Mouse (Mus musculus) layer of hippocampus, adult 2 months (tissue): ENCODE measurements around the gene Tmem138. TPM values are rescaled to one million over a fixed set of nuclear protein-coding genes. Genes with fewer than 3 reads are reported as not detected.

Source experiments
- DNase-seq, 2 experiments: peaks; one replicate each; pipeline ENCODE4 v3.0.0; 2022; ENCODE audit warnings: low spot score in 2 of 2
- H3K27ac ChIP-seq: fragments of 200-600 bp; 2 replicates; pipeline ENCODE4 v1.8.1; 2022
- H3K4me3 ChIP-seq: fragments of 200-600 bp; 2 replicates; pipeline ENCODE4 v1.8.1; 2022; ENCODE audit warnings: mild to moderate bottlenecking
- CTCF ChIP-seq: fragments of 200-600 bp; conservative IDR thresholded peaks from 2 replicates; pipeline ENCODE4 v1.8.1; 2022; ENCODE audit warnings: antibody characterized with exemption, mild to moderate bottlenecking, moderate library complexity
- long read RNA-seq, 2 experiments: library from polyadenylated mRNA; stranded (forward); transcript quantifications; one replicate each; pipeline ENCODE4 v2.0.0; 2021; ENCODE audit warnings: borderline mapping rate in 2 of 2
- total RNA-seq, 2 experiments: library from RNA; stranded (reverse); gene quantifications; 2 replicates each; pipeline ENCODE4 v1.2.3; 2021

Tmem138 gene
- total RNA-seq, result 10 to 100 TPM; 12.2 to 12.8 TPM
- long read RNA-seq, experiment 1, partial matches to known transcripts, result 1 of 3 reads
- long read RNA-seq, experiment 1, other reads (novel, unspliced or antisense), result 2 of 3 reads
- long read RNA-seq, experiment 2, partial matches to known transcripts, result 1 of 7 reads
- long read RNA-seq, experiment 2, other reads (novel, unspliced or antisense), result 0 of 7 reads

DNA sequence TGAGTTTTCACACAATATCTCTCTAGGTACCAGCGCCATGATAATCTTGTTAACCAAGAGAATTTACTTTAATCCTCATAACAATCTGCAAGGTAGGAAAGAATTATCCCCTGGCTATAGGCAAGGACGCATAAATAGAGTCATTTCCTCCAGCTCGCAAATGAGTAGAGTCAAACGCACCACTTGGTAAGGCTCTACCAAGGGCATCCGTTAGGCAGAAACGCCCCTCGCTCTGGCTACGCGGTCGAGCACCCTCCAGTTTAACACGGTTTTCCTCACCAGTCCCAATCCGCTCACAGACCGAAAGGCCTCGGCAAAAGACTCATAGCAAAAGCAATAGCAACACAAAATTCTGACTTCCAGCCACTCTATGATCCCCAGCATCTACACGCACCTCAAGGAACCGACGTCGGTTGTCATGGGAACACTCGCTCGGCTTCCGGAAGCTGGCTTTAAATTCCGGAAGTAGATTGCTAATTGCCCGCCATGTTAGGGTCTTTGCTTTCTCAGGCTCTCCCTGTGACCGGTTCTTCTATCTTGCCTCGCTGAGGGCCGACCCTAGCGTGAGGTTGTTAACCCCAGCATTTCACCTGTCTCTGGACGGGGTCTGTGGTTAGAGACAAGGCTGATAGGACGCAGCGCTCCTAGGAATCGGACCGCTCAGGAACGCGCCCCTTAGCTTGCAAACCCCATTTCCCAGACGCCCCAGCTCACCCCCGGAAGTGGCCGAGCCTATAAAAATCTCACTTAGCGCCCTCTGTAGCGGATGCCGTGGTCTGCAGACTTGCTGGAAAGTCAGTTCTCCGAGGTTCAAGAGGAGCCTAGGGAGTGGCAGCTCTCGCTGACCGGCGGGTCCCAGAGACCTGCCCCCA is at the start of gene Tmem138, which contains the start of gene Cyb561a3:
TSS of gene Tmem138 (minus strand) at position 673 of the 872 bp plus-strand sequence.
TSS of gene Cyb561a3 (plus strand) at position 483 of the 872 bp plus-strand sequence.
- peak; percentile 79 for TF ChIP-seq CTCF
- peak within 1 kb of the TSS; percentile 99 for H3K27ac ChIP-seq
- DNase-seq, result peak; percentile 92 to 94
- peak within 1 kb of the TSS; percentile 71 for H3K4me3 ChIP-seq

DNA sequence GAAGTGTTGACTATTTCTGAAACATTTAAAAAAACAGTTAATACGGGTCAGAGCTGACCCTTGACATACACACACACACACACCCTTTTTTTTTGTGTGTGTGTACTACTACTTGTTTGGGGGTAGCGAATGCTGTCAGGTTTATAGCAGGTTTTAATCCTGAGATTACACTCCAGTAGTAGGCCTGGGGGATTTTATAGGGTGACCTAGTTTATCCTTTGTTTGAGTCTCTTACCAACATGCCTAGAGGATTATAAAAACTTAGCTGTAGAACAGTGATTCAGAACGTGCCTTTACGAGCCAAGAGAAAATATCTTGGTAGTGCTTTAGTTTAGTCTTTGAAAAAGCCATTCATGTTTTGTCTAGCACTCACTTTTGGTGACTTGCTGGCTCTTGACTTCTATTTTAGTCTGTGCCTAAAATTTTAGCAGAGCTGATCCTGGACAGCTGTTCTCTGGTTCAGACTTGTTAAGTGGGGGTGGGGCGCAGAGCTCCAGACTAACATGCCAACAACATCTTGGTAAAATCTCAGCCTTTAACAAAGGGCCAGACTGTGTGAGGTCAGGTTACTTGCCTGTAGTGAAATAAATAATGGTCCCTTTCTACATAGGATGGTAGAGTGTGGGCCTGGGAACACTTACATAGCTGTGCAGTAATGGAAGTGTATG is 31.5 kb upstream of the Tmem138 start:
- Histone ChIP-seq H3K4me3 (no peak overlapping the region), H3K27ac (no peak overlapping the region)
- no peak for TF ChIP-seq CTCF
- DNase-seq, result no peak

DNA sequence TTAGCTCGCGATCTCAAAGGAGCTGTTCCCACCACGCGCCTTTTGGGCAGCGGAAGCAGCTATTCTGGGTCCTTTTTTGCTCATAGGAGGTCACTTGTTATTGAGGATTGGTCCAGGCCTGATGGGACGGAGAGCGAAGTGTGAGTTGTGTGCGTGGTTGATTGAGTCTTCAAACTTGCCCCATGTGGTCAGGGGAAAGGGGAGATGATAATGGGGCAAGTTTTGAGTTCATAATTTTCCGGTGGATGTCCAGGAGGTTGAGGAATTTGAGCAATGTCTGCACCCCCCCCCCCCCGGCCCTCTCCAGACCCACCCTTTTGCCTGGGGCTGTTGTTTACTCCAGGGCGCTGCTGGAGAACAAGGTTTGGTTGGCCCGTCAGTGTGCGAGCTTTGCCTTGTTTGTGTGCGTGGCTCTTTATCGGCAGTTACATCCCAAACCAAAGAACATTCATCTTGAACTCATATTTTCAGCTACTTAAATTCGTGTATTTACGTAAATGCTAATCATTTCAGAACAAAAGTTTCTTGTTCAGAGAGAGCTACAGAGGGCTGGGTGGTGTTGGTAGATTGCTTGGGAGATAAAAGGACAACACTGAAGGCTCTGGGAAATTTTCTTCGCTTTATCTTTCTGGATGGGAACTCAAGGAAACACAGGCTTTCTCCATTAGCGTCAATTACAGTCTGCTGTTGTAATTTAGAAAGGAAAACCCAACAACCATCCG is 28.9 kb upstream of the Tmem138 start:
- TF ChIP-seq CTCF, result no peak
- Histone ChIP-seq H3K4me3 (peak overlapping the region; percentile 96), H3K27ac (peak overlapping the region; percentile 98)
- DNase-seq, result no peak

DNA sequence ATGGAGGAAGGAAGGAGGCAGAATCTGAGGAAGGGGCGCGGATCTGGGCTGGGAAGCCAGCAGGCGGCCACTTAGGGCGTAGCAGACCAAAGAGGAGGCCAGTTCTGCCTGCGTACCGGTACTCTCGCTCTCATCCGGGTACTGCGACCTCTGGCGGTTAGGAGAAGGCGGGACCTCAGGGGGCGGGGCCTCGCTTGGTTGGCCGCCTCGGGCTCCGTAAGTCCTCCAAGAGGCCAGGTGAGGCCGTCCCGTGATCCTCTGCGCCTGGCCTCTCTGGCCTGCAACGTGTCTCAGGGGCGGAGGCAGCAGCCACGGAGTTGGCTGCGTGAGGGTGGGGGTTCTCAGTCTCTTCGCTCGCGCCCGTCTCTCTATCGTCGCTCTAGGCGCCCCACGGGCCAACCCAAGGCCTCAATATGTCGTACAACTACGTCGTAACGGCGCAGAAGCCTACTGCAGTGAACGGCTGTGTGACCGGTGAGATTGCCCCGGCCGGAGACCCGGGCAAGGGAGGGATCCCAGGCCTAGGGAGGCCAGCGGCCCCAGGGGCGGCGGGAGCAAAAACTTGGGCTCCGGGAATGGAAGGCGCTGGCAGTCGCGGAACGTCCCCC is 28.2 kb upstream of the Tmem138 start, which contains the start of the genes Ddb1 and Tkfc:
TSS of gene Ddb1 (plus strand) at position 35 of the 608 bp plus-strand sequence.
TSS of gene Tkfc (minus strand) at position 362 of the 608 bp plus-strand sequence.
- H3K4me3 ChIP-seq, result peak within 1 kb of the TSS; percentile 96
- TF ChIP-seq CTCF, result peak; percentile 81
- DNase-seq, result peak; percentile 98 to 99
- peak within 1 kb of the TSS; percentile 98 for H3K27ac ChIP-seq

DNA sequence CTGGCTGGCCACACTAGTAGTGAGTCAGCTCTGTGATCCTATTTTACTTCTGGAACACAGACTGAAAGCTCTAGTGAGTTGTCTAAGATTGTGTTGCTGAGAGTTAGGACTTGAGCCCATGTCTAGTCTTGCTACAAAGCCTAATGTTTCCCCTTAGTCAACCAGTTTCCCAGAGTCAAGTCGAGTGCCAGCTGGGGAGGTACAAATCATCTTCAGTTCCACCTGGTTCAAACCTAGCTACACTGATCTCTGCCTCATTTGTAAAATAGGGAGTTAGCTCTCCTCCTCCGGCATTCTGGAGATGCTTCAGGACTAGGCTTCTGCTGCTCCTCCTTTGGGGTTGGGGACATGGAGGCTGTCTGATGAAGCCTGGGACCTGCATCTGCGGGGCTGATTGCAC is 27.4 kb upstream of the Tmem138 start:
- no peak for TF ChIP-seq CTCF
- Histone ChIP-seq H3K27ac (peak overlapping the region; percentile 98), H3K4me3 (peak overlapping the region; percentile 96)
- no peak for DNase-seq

DNA sequence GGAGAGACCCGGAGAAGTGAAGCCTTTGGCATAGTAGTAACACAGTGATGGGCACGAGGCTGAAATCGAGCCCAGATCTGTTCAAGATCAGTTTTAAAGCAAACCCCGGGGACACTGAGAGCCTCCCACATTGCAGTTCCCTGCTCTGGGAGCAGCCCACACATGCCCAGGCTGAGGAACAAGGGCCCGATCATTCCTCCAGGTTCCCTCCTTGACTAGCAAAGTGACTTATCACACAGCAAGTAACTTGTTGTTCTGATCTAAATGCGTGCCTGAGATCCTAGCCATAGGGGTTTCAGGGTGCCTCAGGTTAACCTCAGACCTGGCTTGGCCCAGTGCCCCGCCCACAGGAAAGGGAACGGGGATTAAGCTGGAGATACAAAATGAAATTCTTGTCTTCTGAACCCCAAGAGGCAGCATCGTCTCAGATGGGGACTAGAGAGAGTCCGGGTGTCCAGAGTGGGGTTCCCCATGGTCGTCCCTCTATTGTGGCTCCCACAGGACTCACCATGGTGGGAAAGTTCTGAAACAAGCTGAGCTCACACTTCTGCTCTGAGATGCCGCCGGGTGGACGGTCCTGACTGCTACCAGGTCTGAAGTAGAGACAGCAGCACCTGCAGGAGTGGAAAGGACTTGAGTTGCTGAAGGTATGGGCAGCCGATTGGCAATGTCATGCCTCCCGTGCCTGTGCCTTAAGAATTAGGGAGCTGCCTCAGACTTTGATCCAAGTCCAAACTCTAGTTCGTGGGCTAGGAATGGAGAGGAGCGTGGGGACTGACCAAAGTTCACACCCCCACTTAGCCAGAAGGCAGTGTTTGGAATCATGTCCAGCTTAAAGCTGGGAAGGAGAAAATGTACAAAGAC is 26.7 kb upstream of the Tmem138 start:
- H3K27ac ChIP-seq, result peak overlapping the region; percentile 98
- DNase-seq, result peak in 1 of 2 experiments; percentile 14

DNA sequence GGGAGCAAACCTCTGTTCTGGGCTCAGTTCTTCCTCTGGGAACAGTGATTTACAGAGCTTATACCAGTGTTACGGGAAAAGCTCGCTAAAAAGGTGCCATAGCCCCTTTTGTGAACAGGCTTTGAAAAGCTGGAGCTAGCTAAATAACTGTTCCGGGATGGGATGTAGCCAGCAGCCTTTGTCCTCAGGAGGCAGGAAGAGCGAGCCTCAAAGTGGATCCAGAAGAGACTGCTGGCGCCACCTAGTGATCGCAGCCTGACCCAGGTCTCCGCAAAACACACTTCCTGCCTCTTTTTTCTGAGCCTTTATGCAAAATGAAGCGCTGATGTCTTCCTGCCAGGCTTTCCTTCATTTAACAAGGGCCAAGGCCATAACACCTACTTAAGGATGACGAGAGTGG is 25.6 kb upstream of the Tmem138 start:
- DNase-seq, result peak; percentile 86 to 87
- TF ChIP-seq CTCF, result peak; percentile 97
- peak overlapping the region; percentile 46 for H3K4me3 ChIP-seq
- peak overlapping the region; percentile 85 for H3K27ac ChIP-seq

More for the DNA sequence above, 26.7 kb upstream of the Tmem138 start:
- no peak for TF ChIP-seq CTCF
- no peak overlapping the region for H3K4me3 ChIP-seq

DNA sequence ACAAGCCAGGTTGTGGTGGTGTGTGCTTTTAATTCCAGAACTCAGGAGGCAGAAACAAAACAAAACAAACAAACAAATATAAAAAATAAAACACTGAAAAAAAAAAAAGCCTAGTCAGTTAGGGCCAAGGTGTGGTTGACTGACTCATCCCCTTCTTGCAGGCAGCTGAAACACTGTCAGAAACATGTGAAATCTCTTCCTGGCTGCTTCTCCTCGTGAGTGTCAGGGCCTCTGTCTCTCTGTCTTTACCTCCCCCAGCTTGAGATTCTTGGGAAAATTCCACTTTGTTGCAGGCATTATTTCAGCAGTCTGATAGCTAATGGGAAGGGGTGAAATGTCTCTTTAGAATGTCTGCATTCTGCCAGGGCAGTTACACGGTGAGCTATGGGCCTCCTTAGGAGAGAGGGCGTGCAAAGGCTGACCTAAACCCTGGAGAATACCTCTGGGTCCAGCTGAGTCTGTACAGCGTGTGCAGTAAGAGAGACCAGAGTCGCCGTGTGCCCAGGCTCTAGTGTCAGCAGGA is 25.1 kb upstream of the Tmem138 start:
- Histone ChIP-seq H3K4me3 (peak overlapping the region; percentile 46), H3K27ac (peak overlapping the region; percentile 85)
- no peak for DNase-seq
- TF ChIP-seq CTCF, result no peak

DNA sequence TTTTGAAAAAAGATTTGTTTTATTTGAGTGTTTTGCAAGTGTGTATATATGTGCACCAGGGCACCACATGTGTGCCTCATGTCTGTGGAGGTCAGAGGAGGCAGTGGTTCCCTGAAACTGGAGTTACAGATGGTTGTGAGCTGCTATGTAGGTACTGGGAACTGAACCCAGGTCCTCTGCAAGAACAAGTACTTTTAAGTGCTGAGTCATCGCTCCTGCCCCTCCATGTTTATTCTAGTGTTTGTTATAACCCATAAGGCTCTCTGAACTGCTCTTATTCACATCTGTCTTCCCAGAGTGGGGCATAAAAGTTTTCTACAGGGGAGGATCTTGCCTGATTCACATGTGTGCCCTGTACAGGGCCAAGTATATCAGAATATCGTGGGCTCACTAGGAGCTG is 22.5 kb upstream of the Tmem138 start:
- no peak for DNase-seq
- Histone ChIP-seq H3K27ac (no peak overlapping the region), H3K4me3 (no peak overlapping the region)
- no peak for TF ChIP-seq CTCF

DNA sequence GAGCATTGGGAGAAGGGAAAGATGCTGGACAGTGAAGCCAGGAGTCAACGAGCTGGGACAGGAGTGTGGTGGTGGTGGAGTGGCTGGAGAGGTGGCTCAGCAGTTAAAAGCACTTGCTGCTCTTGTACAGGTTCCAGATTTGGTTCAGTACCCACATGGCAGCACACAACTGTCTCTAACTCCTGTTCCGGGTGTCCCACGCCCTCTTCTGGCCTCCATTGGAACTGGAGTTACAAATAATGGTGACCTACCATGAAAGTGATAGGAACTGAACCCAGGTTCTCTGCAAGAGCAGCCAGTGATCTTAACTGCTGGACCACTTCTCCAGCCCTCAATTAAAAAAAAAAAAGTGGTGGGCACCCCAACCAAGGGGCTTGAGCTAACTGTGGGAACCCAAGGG is 21.0 kb upstream of the Tmem138 start:
- peak; percentile 58 for TF ChIP-seq CTCF
- Histone ChIP-seq H3K4me3 (no peak overlapping the region), H3K27ac (no peak overlapping the region)
- DNase-seq, result no peak
